ENCODE assay signal across 38 mouse cellular contexts in genomic region chr1:83058481-83058880, GRCm38 (mm10). TPM values are rescaled to one million over a fixed set of nuclear protein-coding genes. Genes with fewer than 3 reads are reported as not detected.
DNase-seq lines count a peak whose midpoint lies in the region; ATAC-seq and TF ChIP-seq lines count a peak whose summit lies in the region.
"Had no signal": no experiment of that assay in that cellular context is flagged by ENCODE, and none has a peak within 500 bp of the region (broad histone marks: within the 10 kb centered on the region; RNA-seq: fewer than 3 reads in every experiment).

No protein-coding gene starts in this region.

- no peak overlapping the region for H3K4me2 ChIP-seq in midbrain, postnatal 0 days (ENCODE audit: low read depth, low read length, poor library complexity, severe bottlenecking)
- no peak overlapping the region for H3K4me2 ChIP-seq in midbrain, embryonic 11.5 days
- H3K4me2 ChIP-seq: embryonic facial prominence, embryonic 13.5 days; heart, embryonic 12.5 days; neural tube, embryonic 13.5 days had no signal

- H3K9ac ChIP-seq in midbrain, postnatal 0 days (replicated peaks; ENCODE audit: low read length, poor library complexity, severe bottlenecking) = no peak overlapping the region
- no peak overlapping the region for H3K9ac ChIP-seq in midbrain, embryonic 11.5 days (ENCODE audit: low read length)
- H3K9ac ChIP-seq: embryonic facial prominence, embryonic 13.5 days; heart, embryonic 12.5 days; liver, embryonic 14.5 days; neural tube, embryonic 13.5 days had no signal

- no peak overlapping the region for H3K4me3 ChIP-seq in midbrain, postnatal 0 days (ENCODE audit: low read depth, low read length)
- no peak overlapping the region for H3K4me3 ChIP-seq in midbrain, embryonic 11.5 days (ENCODE audit: low read depth, low read length)
- H3K4me3 ChIP-seq: embryonic facial prominence, embryonic 13.5 days; gastrocnemius, adult 2 months; heart, embryonic 12.5 days; myocyte; neural tube, embryonic 13.5 days had no signal

- no peaks in the 10 kb centered on the region for H3K9me3 ChIP-seq in midbrain, postnatal 0 days (ENCODE audit: low read length)
- no peaks in the 10 kb centered on the region for H3K9me3 ChIP-seq in midbrain, embryonic 11.5 days (ENCODE audit: control insufficient read depth, low read length)
- H3K9me3 ChIP-seq: embryonic facial prominence, embryonic 13.5 days; G1E; heart, embryonic 12.5 days; neural tube, embryonic 13.5 days had no signal

- TF ChIP-seq CTCF in midbrain, postnatal 0 days (IDR thresholded peaks at IDR 0.05) = no peak

- DNase-seq in adrenal gland, postnatal 10 days = peak; percentile 22
- no peak for DNase-seq in adrenal gland, adult 8-10 months
- DNase-seq in kidney, adult 11 months = peak; percentile 52
- no peak for DNase-seq in kidney, postnatal 4 days
- DNase-seq in midbrain, postnatal 0 days (ENCODE audit: low spot score) = no peak
- DNase-seq in midbrain, embryonic 11.5 days (ENCODE audit: low spot score, missing footprints) = no peak
- DNase-seq in natural killer cell, adult 2 months (ENCODE audit: low spot score in 2 of 2) = no peak
- DNase-seq in urinary bladder, postnatal 10 days (ENCODE audit: low spot score) = no peak
- DNase-seq: cerebellum, adult 11 months; cerebellum, adult 9-10 months; cerebellum, postnatal 36 days; gastrocnemius, adult 2 months; gastrocnemius, postnatal 36 days; heart, adult 18-20 months; liver; lung, adult 2 months; lung, postnatal 10 days had no signal

- no peaks in the 10 kb centered on the region for H3K4me1 ChIP-seq in midbrain, postnatal 0 days (ENCODE audit: insufficient read depth, low read length)
- no peaks in the 10 kb centered on the region for H3K4me1 ChIP-seq in midbrain, embryonic 11.5 days (ENCODE audit: control insufficient read depth, insufficient read depth, low read length)
- H3K4me1 ChIP-seq: embryonic facial prominence, embryonic 13.5 days; neural tube, embryonic 13.5 days had no signal

- no peak overlapping the region for H3K27ac ChIP-seq in midbrain, postnatal 0 days (ENCODE audit: low read depth, low read length)
- H3K27ac ChIP-seq in midbrain, embryonic 11.5 days (ENCODE audit: low read depth, low read length) = no peak overlapping the region
- H3K27ac ChIP-seq: embryonic facial prominence, embryonic 13.5 days; gastrocnemius, adult 2 months; liver, embryonic 14.5 days; macrophage; neural tube, embryonic 13.5 days had no signal

- H3K27me3 ChIP-seq in midbrain, postnatal 0 days (ENCODE audit: insufficient read depth, low read length) = no peaks in the 10 kb centered on the region
- no peaks in the 10 kb centered on the region for H3K27me3 ChIP-seq in midbrain, embryonic 11.5 days (ENCODE audit: control insufficient read depth, insufficient read depth, low read length)
- H3K27me3 ChIP-seq: embryonic facial prominence, embryonic 13.5 days; heart, embryonic 12.5 days; neural tube, embryonic 13.5 days had no signal

- H3K36me3 ChIP-seq in midbrain, postnatal 0 days (ENCODE audit: insufficient read depth, low read length) = no peaks in the 10 kb centered on the region
- H3K36me3 ChIP-seq in midbrain, embryonic 11.5 days (ENCODE audit: control insufficient read depth, insufficient read depth, low read length) = no peaks in the 10 kb centered on the region
- H3K36me3 ChIP-seq: embryonic facial prominence, embryonic 13.5 days; G1E; heart, embryonic 12.5 days; neural tube, embryonic 13.5 days had no signal

- 46% methylated on average over 1 of the region's 1 CpGs for WGBS in midbrain, postnatal 0 days
- WGBS in midbrain, embryonic 11.5 days = 58% methylated on average over 1 of the region's 1 CpGs

- ATAC-seq in midbrain, postnatal 0 days (ENCODE audit: low FRiP score) = 0 out of 2 replicates have a peak, but pooled peaks have one; percentile 13
- ATAC-seq in midbrain, embryonic 11.5 days (ENCODE audit: low FRiP score) = no peak
- ATAC-seq: forebrain, embryonic 16.5 days; hindbrain, embryonic 16.5 days; midbrain, embryonic 16.5 days had no signal

RNA-seq across cellular contexts. Expression of gene A030005K14Rik, which starts 0.7 kb away (rescaled TPM):
- total RNA-seq in adrenal gland, postnatal 10 days (2021) = not detected
- total RNA-seq in adrenal gland, adult 8-10 months (2022) = not detected
- not detected in 2 replicates for total RNA-seq in midbrain, postnatal 0 days (2014; rRNA removed)
- polyA plus RNA-seq in midbrain, postnatal 0 days (2015; fragmentation: Nextera tagmentation; extraction: Ambion mirVana) = not detected in 2 replicates
- polyA plus RNA-seq in midbrain, embryonic 11.5 days (2014; fragmentation: Nextera tagmentation; extraction: Ambion mirVana) = not detected in 2 replicates
- total RNA-seq: G1E; gastrocnemius, adult 2 months; gastrocnemius, postnatal 36 days; heart, adult 18-20 months; layer of hippocampus, adult 18-20 months; layer of hippocampus, postnatal 10 days; left cerebral cortex, adult 18-20 months; left cerebral cortex, postnatal 14 days; megakaryocyte-erythroid progenitor cell, adult 5-6 weeks had no signal
- polyA plus RNA-seq: embryonic facial prominence, embryonic 13.5 days; forebrain, embryonic 11.5 days; forebrain, embryonic 16.5 days; G1E; heart, embryonic 12.5 days; heart, postnatal 0 days; hindbrain, embryonic 11.5 days; hindbrain, embryonic 16.5 days; intestine, embryonic 14.5 days; limb, embryonic 11.5 days; liver, embryonic 14.5 days; lung, adult 2 months; macrophage; midbrain, embryonic 16.5 days; myocyte; neural tube, embryonic 13.5 days; stomach, embryonic 14.5 days had no signal

RNA-seq across cellular contexts. Expression of gene Krtap28-13, which starts 2.2 kb away (rescaled TPM):
- total RNA-seq in adrenal gland, postnatal 10 days (2021) = not detected
- not detected for total RNA-seq in adrenal gland, adult 8-10 months (2022)
- not detected in 2 replicates for total RNA-seq in midbrain, postnatal 0 days (2014; rRNA removed)
- polyA plus RNA-seq in midbrain, postnatal 0 days (2015; fragmentation: Nextera tagmentation; extraction: Ambion mirVana) = not detected in 2 replicates
- not detected in 2 replicates for polyA plus RNA-seq in midbrain, embryonic 11.5 days (2014; fragmentation: Nextera tagmentation; extraction: Ambion mirVana)
- total RNA-seq: gastrocnemius, adult 2 months; gastrocnemius, postnatal 36 days; heart, adult 18-20 months; layer of hippocampus, adult 18-20 months; layer of hippocampus, postnatal 10 days; left cerebral cortex, adult 18-20 months; left cerebral cortex, postnatal 14 days; megakaryocyte-erythroid progenitor cell, adult 5-6 weeks had no signal
- polyA plus RNA-seq: embryonic facial prominence, embryonic 13.5 days; forebrain, embryonic 11.5 days; forebrain, embryonic 16.5 days; G1E; heart, embryonic 12.5 days; heart, postnatal 0 days; hindbrain, embryonic 11.5 days; hindbrain, embryonic 16.5 days; intestine, embryonic 14.5 days; limb, embryonic 11.5 days; liver, embryonic 14.5 days; macrophage; midbrain, embryonic 16.5 days; myocyte; neural tube, embryonic 13.5 days; stomach, embryonic 14.5 days had no signal

RNA-seq across cellular contexts. Expression of gene Gm47969, which starts 13.7 kb away (rescaled TPM):
- total RNA-seq in adrenal gland, postnatal 10 days (2021) = not detected
- total RNA-seq in adrenal gland, adult 8-10 months (2022) = not detected
- total RNA-seq in midbrain, postnatal 0 days (2014; rRNA removed) = not detected in 2 replicates
- polyA plus RNA-seq in midbrain, postnatal 0 days (2015; fragmentation: Nextera tagmentation; extraction: Ambion mirVana) = not detected in 2 replicates
- polyA plus RNA-seq in midbrain, embryonic 11.5 days (2014; fragmentation: Nextera tagmentation; extraction: Ambion mirVana) = not detected in 2 replicates
- total RNA-seq: gastrocnemius, adult 2 months; gastrocnemius, postnatal 36 days; heart, adult 18-20 months; layer of hippocampus, adult 18-20 months; layer of hippocampus, postnatal 10 days; left cerebral cortex, adult 18-20 months; left cerebral cortex, postnatal 14 days; megakaryocyte-erythroid progenitor cell, adult 5-6 weeks had no signal
- polyA plus RNA-seq: embryonic facial prominence, embryonic 13.5 days; forebrain, embryonic 11.5 days; forebrain, embryonic 16.5 days; G1E; heart, embryonic 12.5 days; heart, postnatal 0 days; hindbrain, embryonic 11.5 days; hindbrain, embryonic 16.5 days; intestine, embryonic 14.5 days; limb, embryonic 11.5 days; liver, embryonic 14.5 days; macrophage; midbrain, embryonic 16.5 days; myocyte; neural tube, embryonic 13.5 days; stomach, embryonic 14.5 days had no signal

RNA-seq across cellular contexts. Expression of gene Krtap28-10, which starts 16.2 kb away (rescaled TPM):
- total RNA-seq in adrenal gland, postnatal 10 days (2021) = not detected
- total RNA-seq in adrenal gland, adult 8-10 months (2022) = not detected
- total RNA-seq in midbrain, postnatal 0 days (2014; rRNA removed) = not detected in 2 replicates
- polyA plus RNA-seq in midbrain, postnatal 0 days (2015; fragmentation: Nextera tagmentation; extraction: Ambion mirVana) = not detected in 2 replicates
- polyA plus RNA-seq in midbrain, embryonic 11.5 days (2014; fragmentation: Nextera tagmentation; extraction: Ambion mirVana) = not detected in 2 replicates
- total RNA-seq: G1E; gastrocnemius, adult 2 months; gastrocnemius, postnatal 36 days; heart, adult 18-20 months; layer of hippocampus, adult 18-20 months; layer of hippocampus, postnatal 10 days; left cerebral cortex, adult 18-20 months; left cerebral cortex, postnatal 14 days; megakaryocyte-erythroid progenitor cell, adult 5-6 weeks had no signal
- polyA plus RNA-seq: embryonic facial prominence, embryonic 13.5 days; forebrain, embryonic 11.5 days; forebrain, embryonic 16.5 days; G1E; heart, embryonic 12.5 days; heart, postnatal 0 days; hindbrain, embryonic 11.5 days; hindbrain, embryonic 16.5 days; intestine, embryonic 14.5 days; limb, embryonic 11.5 days; liver, embryonic 14.5 days; lung, adult 2 months; macrophage; midbrain, embryonic 16.5 days; myocyte; neural tube, embryonic 13.5 days; stomach, embryonic 14.5 days had no signal

RNA-seq across cellular contexts. Expression of gene Slc19a3, which starts 20.2 kb away (rescaled TPM):
- under 1 TPM; 0.15 to 0.36 TPM for total RNA-seq in adrenal gland, postnatal 10 days (2021)
- total RNA-seq in adrenal gland, adult 8-10 months (2022) = under 1 TPM in 2 of 4 experiments, not detected in 2; 0.15 to 0.18 TPM
- total RNA-seq in midbrain, postnatal 0 days (2014; rRNA removed) = 0.71 and 0.99 TPM in 2 replicates
- polyA plus RNA-seq in midbrain, postnatal 0 days (2015; fragmentation: Nextera tagmentation; extraction: Ambion mirVana) = 0.83 and 0.90 TPM in 2 replicates
- 0.33 and 0.83 TPM in 2 replicates for polyA plus RNA-seq in midbrain, embryonic 11.5 days (2014; fragmentation: Nextera tagmentation; extraction: Ambion mirVana)
- total RNA-seq: gastrocnemius, adult 2 months; gastrocnemius, postnatal 36 days; megakaryocyte-erythroid progenitor cell, adult 5-6 weeks had no signal
- polyA plus RNA-seq: G1E, macrophage had no signal

Comparison
In these comparisons a context has a peak if more than half of its experiments do, and no peak if none do; other contexts are left out.
1. DNase-seq: peak in adrenal gland, postnatal 10 days (single experiment) and kidney, adult 11 months (single experiment); none in adrenal gland, adult 8-10 months (single experiment), kidney, postnatal 4 days (0 of 2), midbrain, postnatal 0 days (single experiment), midbrain, embryonic 11.5 days (single experiment), natural killer cell, adult 2 months (0 of 2) and urinary bladder, postnatal 10 days (single experiment).